Mouse (Mus musculus): ENCODE measurements around the gene Rpl23. TPM values are rescaled to one million over a fixed set of nuclear protein-coding genes. Genes with fewer than 3 reads are reported as not detected.

The Rpl23 gene
- total and polyA plus RNA-seq, 3 experiments = 255 to 1,694 (median 589) TPM

GRCm38 (mm10) chr11:97733689-97734088 lies 48.5 kb downstream of the Rpl23 start:
- TF ChIP-seq POLR2AphosphoS5 (IDR thresholded peaks at IDR 0.05; ENCODE audit: insufficient replicate concordance, low read depth, low read length) = no peak
- TF ChIP-seq GATA1 (IDR thresholded peaks at IDR 0.05; ENCODE audit: borderline replicate concordance, low read length) = no peak
- no peak for TF ChIP-seq CTCF (IDR thresholded peaks at IDR 0.05; ENCODE audit: low read depth, low read length)
- no peak for TF ChIP-seq GATA2 (IDR thresholded peaks at IDR 0.05; ENCODE audit: borderline replicate concordance, low read depth, low read length)
- TF ChIP-seq TAL1 (conservative IDR thresholded peaks at IDR 0.05; ENCODE audit: low read depth, low read length) = no peak
- Histone ChIP-seq H3K4me1 (ENCODE audit: insufficient read depth, low read depth, low read length) (no peaks in the 10 kb centered on the region; the same call in 1 of the 2 replicates), H3K36me3 (replicated peaks) (peaks cover 77% of the 10 kb centered on the region), H3K4me3 (ENCODE audit: low read depth, low read length) (no peak overlapping the region), H3K27me3 (ENCODE audit: insufficient read depth, low read length) (no peaks in the 10 kb centered on the region), H3K9me3 (replicated peaks) (no peaks in the 10 kb centered on the region)
- no peak for DNase-seq (ENCODE audit: low spot score)
- ATAC-seq (ENCODE audit: extremely low read depth, insufficient number of reproducible peaks, low FRiP score, poor library complexity, severe bottlenecking) = no peak

DNA sequence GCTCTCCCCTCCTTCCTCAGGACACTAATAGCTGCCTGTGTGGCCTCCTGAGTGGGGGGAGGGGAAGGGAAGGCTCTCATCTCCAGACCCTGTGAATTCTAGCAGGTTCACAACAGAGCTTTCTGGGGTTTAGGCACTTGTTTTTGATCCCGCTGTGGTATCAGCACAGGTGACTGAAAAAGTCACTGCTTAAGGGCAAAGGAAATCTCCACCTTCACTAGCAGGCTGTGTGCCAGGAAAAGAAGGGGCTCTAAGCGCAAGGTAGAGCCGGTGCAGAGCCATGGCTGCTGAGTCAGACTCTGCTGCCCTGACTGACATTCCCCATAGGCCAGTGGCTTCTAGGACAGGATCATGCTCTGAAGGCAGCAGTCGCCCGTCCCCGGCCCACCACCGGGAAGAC lies 53.5 kb downstream of the Rpl23 start:
- TF ChIP-seq TAL1 (conservative IDR thresholded peaks at IDR 0.05; ENCODE audit: low read depth, low read length) = no peak
- TF ChIP-seq GATA2 (IDR thresholded peaks at IDR 0.05; ENCODE audit: borderline replicate concordance, low read depth, low read length) = no peak
- no peak for TF ChIP-seq POLR2AphosphoS5 (IDR thresholded peaks at IDR 0.05; ENCODE audit: insufficient replicate concordance, low read depth, low read length)
- no peak for TF ChIP-seq GATA1 (IDR thresholded peaks at IDR 0.05; ENCODE audit: borderline replicate concordance, low read length)
- TF ChIP-seq CTCF (IDR thresholded peaks at IDR 0.05; ENCODE audit: low read depth, low read length) = no peak
- Histone ChIP-seq H3K4me3 (ENCODE audit: low read depth, low read length) (no peak overlapping the region), H3K4me1 (ENCODE audit: insufficient read depth, low read depth, low read length) (no peaks in the 10 kb centered on the region), H3K9me3 (replicated peaks) (no peaks in the 10 kb centered on the region), H3K36me3 (replicated peaks) (peaks cover 93% of the 10 kb centered on the region), H3K27me3 (ENCODE audit: insufficient read depth, low read length) (no peaks in the 10 kb centered on the region)
- DNase-seq (ENCODE audit: low spot score) = no peak
- ATAC-seq (ENCODE audit: extremely low read depth, insufficient number of reproducible peaks, low FRiP score, poor library complexity, severe bottlenecking) = no peak

DNA sequence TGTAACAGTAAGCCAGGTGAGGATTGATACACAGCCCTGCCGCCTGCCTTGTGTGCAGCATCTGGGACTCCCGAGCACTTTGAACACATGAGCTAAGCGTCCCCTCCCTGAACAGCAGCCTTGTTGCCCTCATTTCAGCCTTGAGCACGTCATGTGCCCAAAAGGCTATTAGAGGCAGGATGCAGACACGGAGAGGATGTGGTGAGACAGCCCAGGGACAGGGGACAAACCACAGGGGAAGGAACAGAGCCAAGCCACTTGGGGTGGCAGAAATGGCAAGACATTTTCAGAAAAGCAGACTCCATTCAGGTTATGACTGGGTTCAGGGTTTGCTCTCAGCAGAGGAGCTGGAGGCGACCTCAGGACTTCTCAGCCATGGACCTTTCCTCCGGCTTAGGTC lies 53.9 kb downstream of the Rpl23 start:
- ATAC-seq (ENCODE audit: extremely low read depth, insufficient number of reproducible peaks, low FRiP score, poor library complexity, severe bottlenecking) (no peak), DNase-seq (ENCODE audit: low spot score) (no peak)
- H3K4me3 ChIP-seq (ENCODE audit: low read depth, low read length) = no peak overlapping the region
- peaks cover 94% of the 10 kb centered on the region for H3K36me3 ChIP-seq (replicated peaks)
- no peaks in the 10 kb centered on the region for H3K27me3 ChIP-seq (ENCODE audit: insufficient read depth, low read length)
- no peaks in the 10 kb centered on the region for H3K4me1 ChIP-seq (ENCODE audit: insufficient read depth, low read depth, low read length)
- no peak for TF ChIP-seq CTCF (IDR thresholded peaks at IDR 0.05; ENCODE audit: low read depth, low read length)
- TF ChIP-seq GATA2 (IDR thresholded peaks at IDR 0.05; ENCODE audit: borderline replicate concordance, low read depth, low read length) = no peak
- no peak for TF ChIP-seq GATA1 (IDR thresholded peaks at IDR 0.05; ENCODE audit: borderline replicate concordance, low read length)
- TF ChIP-seq TAL1 (conservative IDR thresholded peaks at IDR 0.05; ENCODE audit: low read depth, low read length) = no peak
- TF ChIP-seq POLR2AphosphoS5 (IDR thresholded peaks at IDR 0.05; ENCODE audit: insufficient replicate concordance, low read depth, low read length) = no peak
- H3K9me3 ChIP-seq (replicated peaks) = no peaks in the 10 kb centered on the region

Other genes starting within 250 kb of the Rpl23 start
- gene Srcin1, start 206.3 kb downstream of the Rpl23 start, total RNA-seq (2014; fragmentation: Nextera tagmentation) = 0.15 TPM in 2 replicates
- 0.29 and 0.49 TPM in 2 replicates for gene Srcin1, start 206.3 kb downstream of the Rpl23 start, total RNA-seq (2017)
- 0.21 and 0.25 TPM in 2 replicates for gene Srcin1, start 206.3 kb downstream of the Rpl23 start, polyA plus RNA-seq (2012)
- gene Epop, start 152.7 kb downstream of the Rpl23 start, total RNA-seq (2014; fragmentation: Nextera tagmentation) = 2.6 and 4.5 TPM in 2 replicates
- gene Epop, start 152.7 kb downstream of the Rpl23 start, total RNA-seq (2017) = 2.7 and 3.9 TPM in 2 replicates
- 60.9 and 77.7 TPM in 2 replicates for gene Epop, start 152.7 kb downstream of the Rpl23 start, polyA plus RNA-seq (2012)
- gene Mllt6, start 119.0 kb downstream of the Rpl23 start, total RNA-seq (2014; fragmentation: Nextera tagmentation) = 16.5 and 18.7 TPM in 2 replicates
- 10.9 and 11.2 TPM in 2 replicates for gene Mllt6, start 119.0 kb downstream of the Rpl23 start, total RNA-seq (2017)
- gene Mllt6, start 119.0 kb downstream of the Rpl23 start, polyA plus RNA-seq (2012) = 38.3 and 42.6 TPM in 2 replicates
- gene Cisd3, start 96.6 kb downstream of the Rpl23 start, total RNA-seq (2014; fragmentation: Nextera tagmentation) = 14.7 and 19.1 TPM in 2 replicates
- gene Cisd3, start 96.6 kb downstream of the Rpl23 start, total RNA-seq (2017) = 8.8 and 14.9 TPM in 2 replicates
- gene Cisd3, start 96.6 kb downstream of the Rpl23 start, polyA plus RNA-seq (2012) = 0.69 and 2.6 TPM in 2 replicates
- 5.4 and 7.2 TPM in 2 replicates for gene Pcgf2, start 81.9 kb downstream of the Rpl23 start, total RNA-seq (2014; fragmentation: Nextera tagmentation)
- gene Pcgf2, start 81.9 kb downstream of the Rpl23 start, total RNA-seq (2017) = 0.41 TPM in 1 of 2 replicates, not detected in the other
- gene Pcgf2, start 81.9 kb downstream of the Rpl23 start, polyA plus RNA-seq (2012) = 18.5 and 21.1 TPM in 2 replicates
- gene Psmb3, start 79.0 kb downstream of the Rpl23 start, total RNA-seq (2014; fragmentation: Nextera tagmentation) = 49.9 and 78.3 TPM in 2 replicates
- 191 and 258 TPM in 2 replicates for gene Psmb3, start 79.0 kb downstream of the Rpl23 start, total RNA-seq (2017)
- gene Psmb3, start 79.0 kb downstream of the Rpl23 start, polyA plus RNA-seq (2012) = 23.7 and 93.4 TPM in 2 replicates
- gene Pip4k2b, start 37.7 kb downstream of the Rpl23 start, total RNA-seq (2014; fragmentation: Nextera tagmentation) = 19.6 and 23.2 TPM in 2 replicates
- 14.5 and 16.7 TPM in 2 replicates for gene Pip4k2b, start 37.7 kb downstream of the Rpl23 start, total RNA-seq (2017)
- 22.0 and 25.6 TPM in 2 replicates for gene Pip4k2b, start 37.7 kb downstream of the Rpl23 start, polyA plus RNA-seq (2012)
- 13.5 and 20.8 TPM in 2 replicates for gene Cwc25, start 15.9 kb downstream of the Rpl23 start, total RNA-seq (2014; fragmentation: Nextera tagmentation)
- 25.5 and 27.4 TPM in 2 replicates for gene Cwc25, start 15.9 kb downstream of the Rpl23 start, total RNA-seq (2017)
- 22.5 and 23.2 TPM in 2 replicates for gene Cwc25, start 15.9 kb downstream of the Rpl23 start, polyA plus RNA-seq (2012)
- gene 1700001P01Rik, start 6.5 kb downstream of the Rpl23 start, total RNA-seq (2014; fragmentation: Nextera tagmentation) = not detected in 2 replicates
- 0.23 and 0.33 TPM in 2 replicates for gene 1700001P01Rik, start 6.5 kb downstream of the Rpl23 start, total RNA-seq (2017)
- gene 1700001P01Rik, start 6.5 kb downstream of the Rpl23 start, polyA plus RNA-seq (2012) = 0.09 TPM in 1 of 2 replicates, not detected in the other
- gene Lasp1, start 16.6 kb upstream of the Rpl23 start, total RNA-seq (2014; fragmentation: Nextera tagmentation) = 31.0 and 37.1 TPM in 2 replicates
- gene Lasp1, start 16.6 kb upstream of the Rpl23 start, total RNA-seq (2017) = 53.4 and 122 TPM in 2 replicates
- 49.6 and 71.7 TPM in 2 replicates for gene Lasp1, start 16.6 kb upstream of the Rpl23 start, polyA plus RNA-seq (2012)
- gene B230217C12Rik, start 58.3 kb upstream of the Rpl23 start, total RNA-seq (2014; fragmentation: Nextera tagmentation) = not detected in 2 replicates
- gene B230217C12Rik, start 58.3 kb upstream of the Rpl23 start, total RNA-seq (2017) = 0.16 TPM in 1 of 2 replicates, not detected in the other
- not detected in 2 replicates for gene B230217C12Rik, start 58.3 kb upstream of the Rpl23 start, polyA plus RNA-seq (2012)
- gene Fbxo47, start 101.7 kb upstream of the Rpl23 start, total RNA-seq (2014; fragmentation: Nextera tagmentation) = 0.58 and 1.9 TPM in 2 replicates
- 0.55 and 0.70 TPM in 2 replicates for gene Fbxo47, start 101.7 kb upstream of the Rpl23 start, total RNA-seq (2017)
- not detected in 2 replicates for gene Fbxo47, start 101.7 kb upstream of the Rpl23 start, polyA plus RNA-seq (2012)
- not detected in 2 replicates for gene Plxdc1, start 204.0 kb upstream of the Rpl23 start, total RNA-seq (2014; fragmentation: Nextera tagmentation)
- gene Plxdc1, start 204.0 kb upstream of the Rpl23 start, total RNA-seq (2017) = 0.06 and 0.11 TPM in 2 replicates
- 0.03 TPM in 2 replicates for gene Plxdc1, start 204.0 kb upstream of the Rpl23 start, polyA plus RNA-seq (2012)
- not detected in 2 replicates for gene Arl5c, start 213.7 kb upstream of the Rpl23 start, total RNA-seq (2014; fragmentation: Nextera tagmentation)
- 0.44 TPM in 1 of 2 replicates, not detected in the other for gene Arl5c, start 213.7 kb upstream of the Rpl23 start, total RNA-seq (2017)
- not detected in 2 replicates for gene Arl5c, start 213.7 kb upstream of the Rpl23 start, polyA plus RNA-seq (2012)
- gene Cacnb1, start 240.6 kb upstream of the Rpl23 start, total RNA-seq (2014; fragmentation: Nextera tagmentation) = 1.4 TPM in 1 of 2 replicates, not detected in the other
- 0.05 and 0.41 TPM in 2 replicates for gene Cacnb1, start 240.6 kb upstream of the Rpl23 start, total RNA-seq (2017)
- 0.61 and 0.63 TPM in 2 replicates for gene Cacnb1, start 240.6 kb upstream of the Rpl23 start, polyA plus RNA-seq (2012)
- 3,100 and 3,267 TPM in 2 replicates for gene Rpl19, start 244.3 kb upstream of the Rpl23 start, total RNA-seq (2014; fragmentation: Nextera tagmentation)
- 2,161 and 2,395 TPM in 2 replicates for gene Rpl19, start 244.3 kb upstream of the Rpl23 start, total RNA-seq (2017)
- gene Rpl19, start 244.3 kb upstream of the Rpl23 start, polyA plus RNA-seq (2012) = 2,216 and 2,673 TPM in 2 replicates